Mouse (Mus musculus) bone marrow macrophage, adult 2 months (primary cell): ENCODE results near the gene Card10.

Source experiments
- CTCF ChIP-seq: IDR thresholded peaks from 2 replicates; pipeline ENCODE4 v1.5.1; 2012; ENCODE audit warnings: low read depth, mild to moderate bottlenecking, low read length, moderate library complexity
- POLR2A ChIP-seq: IDR thresholded peaks from 2 replicates; pipeline ENCODE4 v1.6.1; 2012; ENCODE audit warnings: mild to moderate bottlenecking, low read depth, low read length, borderline replicate concordance

- no peak for TF ChIP-seq CTCF
- TF ChIP-seq POLR2A: no peak
These were observed 20.3 kb downstream of the Card10 start for GRCm38 (mm10) chr15:78782348-78783103.
